Mouse (Mus musculus): ENCODE measurements around the gene Vac14. TPM values are rescaled to one million over a fixed set of nuclear protein-coding genes. Genes with fewer than 3 reads are reported as not detected.

The Vac14 gene
- total RNA-seq, 1 experiment = 33.1 TPM

DNA sequence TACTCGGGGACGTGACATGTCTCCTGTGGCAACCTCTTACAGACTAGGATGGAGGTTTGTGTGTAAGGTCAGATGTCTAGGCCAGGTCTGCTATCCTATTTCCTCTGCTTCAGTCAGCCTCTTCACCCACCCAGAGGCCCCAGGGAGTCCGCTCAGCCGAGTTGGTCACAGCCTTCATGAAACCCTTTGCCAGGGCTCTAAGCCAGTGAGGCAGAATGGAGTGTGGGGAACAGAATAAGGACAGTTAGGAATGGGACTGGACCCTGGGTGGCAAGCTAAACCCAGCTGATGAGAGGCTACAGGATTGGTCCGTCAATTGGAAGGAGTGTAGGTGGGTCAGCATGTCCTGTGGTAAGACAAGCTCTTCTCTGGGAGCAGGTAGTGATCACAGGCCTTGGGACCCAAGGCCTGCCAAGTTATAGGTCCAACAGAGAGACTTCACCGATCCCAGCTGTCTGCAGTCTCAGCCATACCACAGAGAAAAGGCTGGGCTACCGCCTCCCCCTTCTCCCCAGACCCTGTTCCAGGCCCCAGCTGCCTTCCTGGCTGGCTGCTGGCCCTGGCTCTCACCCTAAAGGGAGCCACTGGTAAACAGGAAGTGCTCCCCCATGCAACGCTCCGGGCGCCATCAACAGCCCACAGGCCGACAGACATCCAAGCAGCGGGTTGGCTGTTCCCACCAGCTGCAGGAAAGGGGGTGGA is 100.7 kb downstream of the Vac14 start:
- in situ Hi-C loops (cut with MboI; ENCODE audit: low sequenced_read_pairs in 2 of 2, unreplicated experiment in 2 of 2) = no loop called here
- TF ChIP-seq ZC3H11A (IDR thresholded peaks at IDR 0.05; ENCODE audit: borderline replicate concordance, low read depth, low read length) (no peak), ZNF384 (IDR thresholded peaks at IDR 0.05; ENCODE audit: low read depth, low read length) (no peak), HCFC1 (IDR thresholded peaks at IDR 0.05; ENCODE audit: borderline replicate concordance, insufficient read depth, low read length) (no peak), MAFK (IDR thresholded peaks at IDR 0.05; ENCODE audit: insufficient read depth, low read depth, low read length) (no peak), CHD2 (IDR thresholded peaks at IDR 0.05; ENCODE audit: low read depth, low read length) (no peak)
- Histone ChIP-seq H3K4me3 (ENCODE audit: insufficient read depth in 1 of 2, low read depth in 1 of 2, low read length in 2 of 2, poor library complexity in 1 of 2, severe bottlenecking in 1 of 2) (no peak overlapping the region), H3K27ac (ENCODE audit: insufficient read depth, low read depth, low read length, poor library complexity, severe bottlenecking) (no peak overlapping the region), H3K9me3 (ENCODE audit: control insufficient read depth, insufficient read depth, low read depth, low read length) (no peaks in the 10 kb centered on the region), H3K4me1 (ENCODE audit: control insufficient read depth in 2 of 2, insufficient read depth in 2 of 2, low read length in 2 of 2, poor library complexity in 1 of 2) (peaks cover 2 to 6% of the 10 kb centered on the region in 2 experiments; a peak in 1 of 4 replicates), H3K36me3 (ENCODE audit: control insufficient read depth, insufficient read depth, low read length, poor library complexity, severe bottlenecking) (peaks cover 10% of the 10 kb centered on the region), H3K9ac (ENCODE audit: insufficient read depth, low read depth, low read length, poor library complexity, severe bottlenecking) (no peak overlapping the region)
- DNase-seq (ENCODE audit: low read depth, low spot score) = no peak

DNA sequence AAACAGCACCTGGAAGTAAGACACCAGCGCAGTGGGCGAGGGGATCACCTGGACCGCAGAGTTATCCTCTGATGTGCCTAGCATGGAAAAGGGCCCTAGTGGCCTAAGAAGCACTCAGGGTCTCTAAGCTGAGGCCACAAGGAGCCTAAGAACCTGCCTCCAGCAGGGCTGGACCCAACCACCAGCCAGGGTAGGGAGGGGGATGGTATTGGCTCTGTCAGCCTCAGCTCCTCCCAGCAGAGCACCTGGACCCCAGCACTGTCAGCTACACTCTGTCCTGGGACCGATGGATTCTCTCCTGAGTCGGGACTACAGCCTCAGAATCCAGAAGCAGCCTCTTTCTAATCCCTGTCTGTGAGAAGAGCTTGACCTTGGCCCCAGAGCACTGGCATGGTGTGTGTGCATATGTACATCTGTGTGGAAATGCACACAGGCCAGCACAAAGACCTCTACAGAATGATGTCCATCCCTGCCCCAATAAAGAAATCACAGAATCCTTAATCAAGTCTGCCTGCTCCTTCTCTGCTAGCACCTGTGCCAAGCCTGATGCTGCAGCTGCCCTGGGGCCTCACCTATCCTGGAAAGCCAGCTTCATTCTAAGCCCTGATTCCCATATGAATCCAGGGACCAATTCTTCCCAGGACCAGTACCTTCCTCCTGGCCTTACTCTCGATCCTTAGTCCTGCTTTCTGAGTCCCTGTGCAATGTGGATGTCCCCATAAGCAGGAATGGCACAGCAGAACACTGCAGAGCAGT is 101.7 kb downstream of the Vac14 start:
- Histone ChIP-seq H3K4me1 (ENCODE audit: control insufficient read depth in 2 of 2, insufficient read depth in 2 of 2, low read length in 2 of 2, poor library complexity in 1 of 2) (peaks cover 2 to 6% of the 10 kb centered on the region in 2 experiments; a peak in 1 of 4 replicates), H3K9ac (ENCODE audit: insufficient read depth, low read depth, low read length, poor library complexity, severe bottlenecking) (no peak overlapping the region), H3K27ac (ENCODE audit: insufficient read depth, low read depth, low read length, poor library complexity, severe bottlenecking) (no peak overlapping the region), H3K36me3 (ENCODE audit: control insufficient read depth, insufficient read depth, low read length, poor library complexity, severe bottlenecking) (peaks cover 5% of the 10 kb centered on the region), H3K4me3 (ENCODE audit: insufficient read depth in 1 of 2, low read depth in 1 of 2, low read length in 2 of 2, poor library complexity in 1 of 2, severe bottlenecking in 1 of 2) (no peak overlapping the region), H3K9me3 (ENCODE audit: control insufficient read depth, insufficient read depth, low read depth, low read length) (no peaks in the 10 kb centered on the region)
- no peak for TF ChIP-seq HCFC1 (IDR thresholded peaks at IDR 0.05; ENCODE audit: borderline replicate concordance, insufficient read depth, low read length)
- no peak for TF ChIP-seq ZNF384 (IDR thresholded peaks at IDR 0.05; ENCODE audit: low read depth, low read length)
- TF ChIP-seq MAFK (IDR thresholded peaks at IDR 0.05; ENCODE audit: insufficient read depth, low read depth, low read length) = no peak
- no peak for TF ChIP-seq ZC3H11A (IDR thresholded peaks at IDR 0.05; ENCODE audit: borderline replicate concordance, low read depth, low read length)
- no peak for TF ChIP-seq CHD2 (IDR thresholded peaks at IDR 0.05; ENCODE audit: low read depth, low read length)
- no peak for DNase-seq (ENCODE audit: low read depth, low spot score)
- in situ Hi-C loops (cut with MboI; ENCODE audit: low sequenced_read_pairs in 2 of 2, unreplicated experiment in 2 of 2) = no loop called here

DNA sequence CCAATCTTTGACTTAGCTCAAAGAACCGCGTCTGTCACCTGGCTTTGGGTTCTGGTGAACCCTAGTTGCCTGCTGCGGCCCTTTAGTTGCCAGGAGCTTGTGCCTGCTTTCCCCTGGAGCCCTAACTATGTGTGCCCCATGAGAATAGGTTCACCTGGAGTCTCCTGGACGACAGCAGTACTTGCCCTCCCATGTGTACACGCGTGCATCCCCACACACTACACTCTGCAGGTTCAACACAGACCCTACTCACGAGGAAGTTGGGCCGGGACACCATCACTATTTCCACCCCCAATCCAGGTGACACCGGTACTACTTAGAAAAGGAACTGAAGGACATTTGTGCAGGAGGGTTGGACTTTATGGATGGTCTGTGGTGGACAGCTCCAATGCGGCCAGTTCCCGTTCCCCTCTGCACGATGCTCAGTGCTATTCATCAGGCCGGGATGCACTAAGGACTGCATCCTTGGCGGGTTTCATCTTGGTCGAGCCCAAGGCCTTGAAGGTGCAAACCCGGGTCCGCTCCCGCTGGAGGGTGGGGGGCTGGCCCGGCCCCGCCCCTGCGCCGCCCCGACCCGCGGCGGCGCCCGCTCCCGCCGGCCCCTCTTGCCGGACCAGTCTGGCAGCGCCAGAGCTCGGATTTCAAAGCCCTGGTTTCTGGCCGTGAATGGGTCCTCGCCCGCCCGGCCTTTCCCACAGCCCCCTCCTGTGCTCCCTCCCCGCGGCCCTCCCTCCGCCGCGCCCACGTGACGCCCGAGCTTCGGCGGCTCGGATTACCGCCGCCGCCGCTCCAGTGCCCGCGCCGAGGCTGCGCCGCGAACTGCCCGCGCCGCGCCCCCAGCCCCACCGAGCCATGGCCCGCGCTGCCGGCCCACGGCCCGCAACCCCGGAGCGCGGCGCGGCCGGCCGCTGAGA is 102.6 kb downstream of the Vac14 start, which contains the start of gene Mtss1l:
Gene Mtss1l, plus strand, starts transcription at position 792 of the 914 bp plus-strand sequence.
- peak within 1 kb of the TSS; percentile 84 for H3K9ac ChIP-seq (ENCODE audit: insufficient read depth, low read depth, low read length, poor library complexity, severe bottlenecking)
- H3K4me1 ChIP-seq (ENCODE audit: control insufficient read depth in 2 of 2, insufficient read depth in 2 of 2, low read length in 2 of 2, poor library complexity in 1 of 2) = peaks cover 2 to 6% of the 10 kb centered on the region in 2 experiments; a peak in 1 of 4 replicates
- in situ Hi-C loops (cut with MboI; ENCODE audit: low sequenced_read_pairs in 2 of 2, unreplicated experiment in 2 of 2) = no loop called here
- no peak for TF ChIP-seq CHD2 (IDR thresholded peaks at IDR 0.05; ENCODE audit: low read depth, low read length)
- no peak for TF ChIP-seq ZC3H11A (IDR thresholded peaks at IDR 0.05; ENCODE audit: borderline replicate concordance, low read depth, low read length)
- no peak for TF ChIP-seq HCFC1 (IDR thresholded peaks at IDR 0.05; ENCODE audit: borderline replicate concordance, insufficient read depth, low read length)
- no peak for TF ChIP-seq ZNF384 (IDR thresholded peaks at IDR 0.05; ENCODE audit: low read depth, low read length)
- no peak for TF ChIP-seq MAFK (IDR thresholded peaks at IDR 0.05; ENCODE audit: insufficient read depth, low read depth, low read length)
- peak; percentile 69 for DNase-seq (ENCODE audit: low read depth, low spot score)
- no peak within 1 kb of the TSS for H3K27ac ChIP-seq (ENCODE audit: insufficient read depth, low read depth, low read length, poor library complexity, severe bottlenecking)
- no peaks in the 10 kb centered on the region for H3K9me3 ChIP-seq (ENCODE audit: control insufficient read depth, insufficient read depth, low read depth, low read length)
- 0 out of 2 replicates have a peak, but pooled peaks cover 2% of the 10 kb centered on the region for H3K36me3 ChIP-seq (ENCODE audit: control insufficient read depth, insufficient read depth, low read length, poor library complexity, severe bottlenecking)
- peak within 1 kb of the TSS; percentile 83 to 93 for H3K4me3 ChIP-seq (ENCODE audit: insufficient read depth in 1 of 2, low read depth in 1 of 2, low read length in 2 of 2, poor library complexity in 1 of 2, severe bottlenecking in 1 of 2)
